Mouse (Mus musculus): ENCODE results near the gene Eif2b5.
"Not testable (repeated sequence)": the region's sequence is repeated elsewhere in the genome, so short reads cannot be mapped to it uniquely, and the experiment has no call there.

The Eif2b5 gene

DNA sequence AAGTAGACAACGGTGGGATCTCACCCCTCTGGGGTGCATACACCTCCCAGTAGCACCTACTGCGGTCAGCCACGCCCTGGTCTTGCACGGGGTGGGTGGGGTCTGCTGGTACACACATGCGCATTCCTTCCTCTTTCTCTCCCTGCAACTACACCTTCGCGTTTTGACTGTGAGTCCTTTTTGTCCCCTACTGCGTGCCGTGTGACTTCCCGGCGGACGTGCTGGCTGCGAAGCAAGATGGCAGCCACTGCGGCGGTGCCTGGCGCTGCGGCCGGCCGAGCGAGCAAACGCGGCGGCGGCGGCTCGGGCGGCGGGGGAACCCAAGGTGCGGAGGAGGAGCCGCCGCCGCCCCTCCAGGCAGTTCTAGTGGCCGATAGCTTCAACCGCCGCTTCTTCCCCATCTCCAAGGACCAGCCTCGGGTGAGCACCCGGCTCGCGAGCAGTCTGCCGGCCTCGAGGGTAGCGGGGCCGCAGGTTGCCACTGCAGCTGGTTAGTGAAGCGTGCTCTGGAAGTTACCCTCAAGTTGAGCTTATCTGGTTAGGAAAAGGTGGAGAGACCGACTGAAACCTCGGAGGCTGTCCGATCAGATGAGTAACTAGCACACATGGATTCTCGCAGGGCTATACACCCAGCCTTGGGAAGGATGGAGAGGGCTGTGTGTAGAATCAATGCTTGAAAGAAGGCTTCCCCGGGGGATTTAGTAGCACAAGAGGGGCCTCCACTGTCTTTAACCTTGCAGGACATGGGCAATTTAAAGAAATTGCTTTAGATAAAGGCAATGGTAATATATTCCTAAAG is at the start of gene Eif2b5:
Eif2b5 (plus strand) TSS at position 141 of the 799 bp plus-strand sequence.
- DNase-seq (ENCODE audit: low read depth) = peak; percentile 93

DNA sequence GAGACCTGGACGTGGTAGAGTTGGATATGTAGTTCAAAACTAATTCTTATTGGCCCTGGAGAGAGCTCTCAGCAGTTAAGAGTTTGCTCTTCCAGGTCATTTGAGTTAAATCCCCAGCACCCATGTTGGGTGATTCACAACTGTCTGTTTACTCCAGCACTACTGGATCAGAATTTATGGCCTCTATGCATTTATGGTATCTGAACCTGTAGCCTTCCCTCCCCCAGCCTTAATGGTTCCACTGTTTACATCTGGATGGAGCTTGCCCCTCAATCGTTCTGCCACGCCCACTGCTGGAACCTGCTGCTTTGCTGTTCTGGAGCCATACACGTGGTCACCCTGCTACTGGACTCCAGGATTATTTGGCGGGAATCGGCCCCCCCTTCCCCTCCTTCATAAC is 46.8 kb upstream of the Eif2b5 start:
- DNase-seq (ENCODE audit: low read depth) = no peak

DNA sequence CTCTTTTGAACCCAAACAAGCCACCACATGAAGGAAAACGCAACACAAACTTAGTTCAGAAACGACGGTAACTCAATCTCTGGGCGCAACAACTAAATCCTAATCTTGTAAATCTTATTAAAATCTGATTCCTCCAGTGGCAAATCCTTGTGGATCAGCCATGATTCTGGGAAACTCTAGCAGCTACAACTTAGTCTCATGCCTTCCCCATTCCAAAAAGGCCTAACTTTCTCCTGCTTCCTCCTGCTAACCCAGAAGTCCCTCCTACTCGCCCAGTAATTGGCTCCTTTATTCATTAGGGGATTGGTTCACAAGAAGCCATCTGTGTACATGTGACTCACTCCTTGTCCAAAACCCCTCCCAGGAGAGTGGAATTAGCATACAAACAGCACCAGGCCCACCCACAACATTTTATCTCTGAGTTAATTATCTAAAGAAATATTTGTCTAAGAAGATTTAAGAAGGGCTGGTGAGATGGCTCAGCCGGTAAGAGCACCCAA is 44.4 kb upstream of the Eif2b5 start:
- DNase-seq (ENCODE audit: low read depth) = no peak

DNA sequence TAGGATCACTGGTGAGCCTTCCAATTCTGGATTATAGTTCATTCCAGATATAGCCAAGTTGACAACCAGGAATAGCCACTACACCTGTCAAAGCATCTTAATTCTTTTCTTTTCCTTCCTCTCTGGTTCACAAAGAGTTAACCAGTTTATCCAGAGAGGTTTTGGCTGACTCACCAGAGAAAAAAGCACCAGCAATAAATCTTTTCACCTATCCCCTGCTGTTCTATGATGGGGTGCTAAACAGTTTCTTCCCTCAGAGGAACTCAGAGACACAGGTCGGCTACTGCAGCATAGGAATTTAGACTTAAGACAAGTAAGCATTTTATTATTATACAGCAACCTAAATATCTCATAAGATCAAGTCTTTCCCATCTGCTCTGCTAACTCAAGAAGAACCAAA is 42.5 kb upstream of the Eif2b5 start:
- no peak for DNase-seq (ENCODE audit: low read depth)

DNA sequence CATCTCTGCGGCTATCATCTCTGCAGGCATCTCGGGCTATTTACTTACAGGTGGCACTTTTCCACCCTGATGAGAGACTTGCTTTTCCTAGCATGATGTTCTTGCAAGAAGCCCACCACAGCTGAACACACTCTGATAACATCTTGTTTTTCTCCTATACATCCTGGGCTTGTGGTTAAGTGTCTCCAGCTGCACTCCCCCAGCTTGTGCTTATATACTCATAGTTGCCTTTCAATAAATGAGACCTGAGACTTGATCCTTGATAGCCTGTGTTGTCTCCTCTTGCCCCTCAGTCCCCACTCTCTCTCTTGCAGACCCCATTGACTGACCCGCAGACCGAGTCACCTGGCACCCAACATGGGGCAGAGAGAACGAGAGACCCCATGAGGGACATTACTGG is 39.9 kb upstream of the Eif2b5 start:
- not testable (repeated sequence) for DNase-seq (ENCODE audit: low read depth)

DNA sequence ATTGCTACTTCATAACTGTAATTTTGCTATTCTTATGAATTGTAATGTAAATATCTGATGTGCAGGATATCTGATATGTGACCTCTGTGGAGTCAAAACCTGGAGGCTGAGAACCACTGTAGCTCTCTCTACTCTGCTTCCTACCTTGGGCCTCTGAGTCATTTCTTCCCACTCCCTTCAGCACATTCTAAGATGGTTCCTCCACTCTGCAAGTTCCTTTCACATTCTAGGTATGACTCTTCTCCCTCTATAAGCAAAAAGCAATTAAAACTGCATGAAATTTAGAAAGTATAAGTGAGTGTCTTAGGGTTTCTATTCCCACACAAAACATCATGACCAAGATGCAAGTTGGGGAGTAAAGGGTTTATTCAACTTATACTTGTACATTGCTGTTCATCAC is 33.9 kb upstream of the Eif2b5 start:
- peak; percentile 11 for DNase-seq (ENCODE audit: low read depth)

DNA sequence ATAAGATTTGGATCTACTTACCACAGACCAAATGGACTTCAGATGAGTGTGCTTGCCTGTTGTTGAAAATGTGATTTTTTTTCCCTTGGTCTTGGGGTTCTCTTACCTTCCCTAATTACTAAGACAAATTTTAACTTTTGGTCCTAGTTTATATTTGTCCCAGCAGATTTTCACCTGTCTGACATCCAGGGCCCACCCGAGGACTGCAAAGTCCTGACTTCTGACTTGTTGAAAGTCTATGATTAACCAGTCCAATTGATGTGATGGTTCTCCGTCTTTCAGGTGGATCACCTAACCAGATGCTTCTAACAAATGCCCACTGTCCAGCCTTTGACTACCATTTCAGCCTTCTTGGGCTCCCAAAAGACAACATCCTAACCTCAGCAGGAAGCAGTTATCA is 27.6 kb upstream of the Eif2b5 start:
- no peak for DNase-seq (ENCODE audit: low read depth)

DNA sequence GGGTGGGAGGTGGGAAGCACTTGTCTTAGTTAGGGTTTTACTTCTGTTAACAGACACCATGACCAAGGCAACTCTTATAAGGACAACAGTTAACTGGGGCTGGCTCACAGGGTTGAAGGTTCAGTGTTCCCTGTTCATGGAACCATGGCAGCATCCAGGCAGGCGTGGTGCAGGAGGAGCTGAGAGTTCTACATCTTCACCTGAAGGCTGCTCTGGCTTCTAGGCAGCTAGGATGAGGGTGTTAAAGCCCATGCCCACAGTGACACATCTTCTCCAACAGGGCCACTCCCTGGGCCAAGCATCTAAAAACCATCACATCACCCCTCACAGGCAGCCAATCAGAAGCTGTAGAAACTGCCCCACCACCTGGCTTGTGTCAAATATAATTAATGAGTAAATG is 26.9 kb upstream of the Eif2b5 start:
- no peak for DNase-seq (ENCODE audit: low read depth)

DNA sequence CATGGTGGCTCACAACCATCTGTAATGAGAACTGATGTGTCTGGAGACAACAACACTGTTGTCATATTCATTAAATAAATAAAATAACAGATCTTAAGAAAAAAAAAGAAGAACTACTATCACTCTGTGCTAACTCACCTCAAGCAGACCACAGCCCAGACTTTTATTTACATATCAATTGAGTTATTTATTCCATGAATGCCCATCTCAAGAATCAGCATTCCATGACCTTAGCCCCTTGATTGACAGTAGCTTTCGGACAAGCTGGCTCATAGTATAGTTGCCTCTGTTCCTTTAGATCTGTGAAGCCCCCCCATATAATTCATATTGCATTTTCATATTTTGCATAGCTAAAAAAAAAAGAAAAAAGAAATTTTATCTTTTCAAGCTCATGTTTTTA is 24.9 kb upstream of the Eif2b5 start:
- DNase-seq (ENCODE audit: low read depth) = no peak

DNA sequence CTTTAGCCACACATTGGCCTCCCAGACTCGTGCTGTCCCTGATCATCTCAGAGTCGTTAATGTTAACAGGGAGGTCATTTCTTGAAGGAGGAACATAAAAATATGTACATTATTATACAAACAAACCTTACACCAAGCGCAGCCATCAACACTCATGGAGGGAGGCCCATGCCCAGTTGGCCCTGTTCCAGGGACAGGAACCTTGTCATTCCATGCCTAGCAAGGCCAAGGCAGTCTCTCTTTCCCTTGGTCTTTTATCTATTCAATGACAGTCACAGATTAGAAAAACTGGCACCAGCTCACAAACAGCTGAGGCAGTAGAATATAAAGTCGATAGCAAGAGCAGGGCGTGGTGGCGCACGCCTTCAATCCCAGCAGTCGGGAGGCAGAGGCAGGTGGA is 24.4 kb upstream of the Eif2b5 start:
- no peak for DNase-seq (ENCODE audit: low read depth)

DNA sequence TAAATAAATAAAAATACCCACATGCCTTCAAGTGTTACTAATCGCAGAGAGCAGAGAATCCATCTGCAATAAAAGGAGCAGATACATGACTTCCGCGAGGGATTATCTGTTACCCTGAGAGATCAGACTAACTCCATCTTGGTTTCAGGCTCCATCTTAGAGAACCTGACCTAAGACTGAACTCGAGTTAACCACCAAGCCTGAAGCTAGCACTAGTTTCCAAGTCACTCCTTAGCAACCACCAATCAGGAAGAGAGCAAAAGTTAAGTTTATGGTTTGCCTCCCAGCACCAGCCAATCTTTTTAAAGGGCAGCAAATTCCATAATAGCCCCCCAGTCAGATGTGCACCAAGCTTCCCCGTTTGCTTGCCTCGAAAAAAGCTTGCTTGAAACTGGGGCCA is 23.8 kb upstream of the Eif2b5 start:
- no peak for DNase-seq (ENCODE audit: low read depth)

DNA sequence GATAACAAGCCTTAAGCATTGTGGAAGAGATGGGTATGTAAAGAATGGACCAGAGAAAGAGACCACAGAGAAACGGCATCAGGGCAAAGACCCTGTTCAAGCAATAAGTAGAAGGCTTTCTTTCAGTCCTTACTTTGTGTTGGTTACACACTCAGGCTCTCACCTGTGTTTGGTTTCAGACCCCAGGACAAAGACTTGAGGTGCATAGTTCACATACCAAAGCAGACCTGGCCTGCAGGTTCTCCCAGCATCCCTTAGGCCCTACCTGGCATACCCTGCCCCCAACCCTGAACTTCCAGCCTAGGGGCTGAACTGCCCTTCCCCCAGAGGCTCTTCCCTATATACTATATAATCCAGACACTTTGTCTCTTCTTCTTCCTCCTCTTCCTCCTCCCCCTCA is 23.3 kb upstream of the Eif2b5 start:
- DNase-seq (ENCODE audit: low read depth) = no peak

DNA sequence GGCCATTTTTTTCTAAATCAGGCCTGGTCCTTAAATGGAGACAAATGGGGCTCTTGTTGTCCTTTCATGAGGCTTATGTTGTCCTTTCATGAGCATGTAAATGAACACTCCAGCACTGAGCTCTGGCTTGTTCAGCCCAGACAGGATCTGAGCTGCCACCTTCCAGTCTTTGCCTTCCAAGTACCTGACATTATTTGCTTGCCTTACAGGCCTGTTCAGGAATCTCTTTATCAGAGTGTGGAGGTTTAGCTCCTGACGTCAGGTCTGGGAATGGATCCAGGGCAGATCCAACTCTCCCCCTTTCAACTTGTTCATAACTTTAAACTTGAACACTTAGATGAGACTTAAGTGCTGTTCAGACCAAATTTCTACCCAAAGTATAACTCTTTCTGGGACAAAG is 21.8 kb upstream of the Eif2b5 start:
- no peak for DNase-seq (ENCODE audit: low read depth)

DNA sequence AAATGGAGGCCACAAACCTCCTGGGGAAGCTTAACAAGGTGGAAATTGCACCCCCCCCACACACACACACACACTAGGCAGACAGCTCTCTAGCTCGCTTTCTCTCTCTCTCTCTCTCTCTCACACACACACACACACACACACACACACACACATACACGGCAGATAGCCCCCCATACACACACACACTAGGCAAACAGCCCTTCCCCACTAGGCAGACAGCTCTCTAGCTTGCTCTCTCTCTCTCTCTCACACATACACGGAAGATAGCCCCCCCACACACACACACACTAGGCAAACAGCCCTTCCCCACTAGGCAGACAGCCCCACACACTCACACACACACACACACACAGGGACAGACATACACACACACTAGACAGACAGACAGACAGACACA is 21.3 kb upstream of the Eif2b5 start:
- no peak for DNase-seq (ENCODE audit: low read depth)

DNA sequence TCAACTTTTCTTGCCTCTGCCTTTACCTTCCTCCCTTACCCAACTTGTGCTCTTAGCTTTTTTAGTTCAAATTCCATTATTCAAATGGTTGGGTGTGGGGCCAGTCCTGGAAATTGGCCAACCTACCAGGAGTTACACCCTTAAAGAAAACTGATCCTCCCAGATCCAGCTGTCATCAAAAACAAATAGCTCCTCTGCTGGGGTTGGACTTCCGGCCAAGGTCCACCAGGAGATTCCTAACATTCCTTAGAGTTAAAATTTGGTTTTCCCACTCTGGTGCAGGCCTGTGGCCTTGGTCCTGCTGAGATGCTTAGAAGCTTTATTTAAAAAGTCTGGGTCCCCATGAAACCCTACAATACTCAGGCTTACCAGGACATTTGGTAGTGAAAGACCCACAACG is 20.1 kb upstream of the Eif2b5 start:
- DNase-seq (ENCODE audit: low read depth) = no peak

DNA sequence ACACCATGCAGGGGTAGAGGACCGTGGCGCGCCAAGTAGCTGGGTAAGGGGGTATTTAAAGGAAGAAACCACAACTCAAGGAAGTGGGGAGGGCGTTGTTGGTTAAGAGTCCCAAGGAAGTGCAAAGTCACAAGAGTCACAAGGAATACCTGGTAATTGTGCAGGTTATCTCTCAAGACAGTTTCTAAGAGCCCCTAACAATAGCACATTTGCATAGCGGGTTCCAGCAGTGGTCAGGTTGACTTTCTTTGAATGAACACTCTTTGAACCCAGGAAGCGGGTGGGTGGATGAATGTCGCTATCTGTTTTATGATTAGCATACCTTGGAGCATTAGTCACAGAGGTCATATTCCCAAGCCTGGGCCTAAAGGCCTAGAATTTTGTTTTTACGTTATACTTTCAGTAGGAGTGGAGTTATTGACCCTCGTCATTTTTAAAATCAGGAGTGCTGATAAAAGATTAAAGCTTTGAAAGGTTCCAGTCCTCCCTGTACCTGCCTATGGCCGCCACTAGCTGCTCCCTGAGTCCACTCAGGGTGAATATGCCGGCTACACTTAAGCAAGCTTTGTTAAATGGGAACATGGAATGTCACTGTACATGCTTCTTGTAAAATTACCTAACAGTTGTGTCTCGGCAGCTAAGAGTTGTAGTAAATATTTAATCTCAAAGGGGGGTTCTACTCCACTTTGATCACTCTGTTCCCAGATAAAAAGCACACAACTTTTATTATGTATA is 19.4 kb upstream of the Eif2b5 start:
- not testable (repeated sequence) for DNase-seq (ENCODE audit: low read depth)

DNA sequence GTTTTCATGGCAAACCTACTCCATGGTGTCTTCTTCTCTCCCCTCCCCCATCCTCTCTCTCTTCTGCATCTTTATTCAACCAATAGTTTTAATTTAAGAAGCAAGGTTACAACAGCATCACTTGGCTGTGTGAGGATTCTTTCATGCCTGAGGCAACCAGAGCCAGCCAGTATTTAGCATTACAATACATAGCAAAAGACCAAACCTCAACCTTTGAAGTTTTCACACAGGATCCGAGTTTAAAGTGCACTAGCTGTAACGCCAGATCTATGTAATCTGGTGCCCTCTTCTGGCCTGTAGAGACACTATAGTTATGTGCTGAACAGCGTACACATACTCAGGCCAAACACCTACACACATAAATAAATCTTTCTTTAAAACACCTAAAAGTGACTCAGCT is 18.5 kb upstream of the Eif2b5 start:
- peak; percentile 40 for DNase-seq (ENCODE audit: low read depth)

DNA sequence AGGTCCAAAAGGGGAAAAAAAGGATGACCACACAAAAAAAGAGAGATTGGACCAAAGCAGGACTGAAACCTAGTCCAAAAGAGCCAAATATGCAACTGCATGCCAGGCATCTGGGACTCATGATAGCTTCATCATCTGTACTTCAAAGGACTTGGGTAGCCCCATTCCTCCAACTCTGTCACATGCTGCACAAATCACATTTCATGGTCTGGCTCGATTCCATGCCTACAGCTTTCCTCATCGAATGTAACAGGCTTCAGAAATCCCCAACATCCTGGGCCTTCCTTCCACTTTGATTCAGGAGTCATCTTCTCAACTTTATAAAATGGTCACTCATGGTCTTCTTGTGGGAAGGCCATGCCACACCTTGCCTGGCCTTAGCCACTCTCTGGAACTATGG is 16.9 kb upstream of the Eif2b5 start:
- no peak for DNase-seq (ENCODE audit: low read depth)

DNA sequence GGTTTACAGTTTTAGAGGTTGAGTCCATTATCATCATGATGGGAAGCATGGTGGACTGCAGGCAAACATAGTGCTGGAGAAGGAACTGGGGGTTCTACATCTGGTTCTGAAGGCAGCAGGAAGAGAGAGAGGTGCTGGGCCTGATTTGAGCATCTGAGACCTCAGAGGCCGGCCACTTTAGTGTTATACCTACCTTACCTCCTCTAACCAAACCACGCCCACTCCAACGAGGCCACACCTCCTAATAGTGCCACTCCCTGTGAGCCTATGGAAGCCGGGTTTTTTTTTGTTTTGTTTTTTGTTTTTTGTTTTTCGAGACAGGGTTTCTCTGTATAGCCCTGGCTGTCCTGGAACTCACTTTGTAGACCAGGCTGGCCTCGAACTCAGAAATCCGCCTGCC is 14.9 kb upstream of the Eif2b5 start:
- DNase-seq (ENCODE audit: low read depth) = not testable (repeated sequence)

DNA sequence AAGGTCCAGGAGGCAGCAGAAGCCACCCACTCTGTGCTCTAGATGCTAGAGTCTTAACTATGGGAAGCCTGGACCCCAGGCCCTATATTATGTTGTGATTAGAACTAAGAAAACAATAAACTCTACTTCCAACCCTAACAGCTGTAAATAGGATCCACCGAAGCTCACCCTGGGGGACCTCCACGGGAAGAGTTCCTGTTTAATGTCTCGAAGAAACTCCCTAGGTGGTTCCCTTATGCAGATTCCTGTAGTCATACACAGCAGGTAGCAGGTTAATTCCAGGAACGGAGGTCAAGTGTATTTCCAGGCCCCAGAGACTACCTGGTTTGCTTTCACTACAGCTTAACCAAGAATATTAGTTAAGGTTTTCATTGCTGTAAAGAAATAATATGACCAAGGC is 13.6 kb upstream of the Eif2b5 start:
- no peak for DNase-seq (ENCODE audit: low read depth)

DNA sequence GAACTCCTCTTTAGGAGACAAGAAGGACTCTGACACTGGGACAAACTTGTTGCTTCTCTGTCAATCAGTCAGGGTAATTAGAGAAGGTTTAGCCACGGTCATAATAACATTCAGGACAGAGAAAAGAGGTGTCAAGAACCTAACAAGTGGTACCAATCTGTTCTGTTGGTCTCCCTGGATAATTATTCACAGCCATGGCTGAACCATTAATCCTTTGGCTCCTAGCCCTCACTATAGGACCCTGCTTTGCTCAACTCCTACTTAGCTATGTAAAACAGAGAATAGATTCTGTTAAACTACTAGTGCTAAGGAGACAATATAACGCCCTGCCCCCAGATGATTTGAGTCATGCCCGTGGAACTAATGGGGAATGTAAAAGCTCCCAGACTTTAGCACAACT is 12.6 kb upstream of the Eif2b5 start:
- DNase-seq (ENCODE audit: low read depth) = no peak

DNA sequence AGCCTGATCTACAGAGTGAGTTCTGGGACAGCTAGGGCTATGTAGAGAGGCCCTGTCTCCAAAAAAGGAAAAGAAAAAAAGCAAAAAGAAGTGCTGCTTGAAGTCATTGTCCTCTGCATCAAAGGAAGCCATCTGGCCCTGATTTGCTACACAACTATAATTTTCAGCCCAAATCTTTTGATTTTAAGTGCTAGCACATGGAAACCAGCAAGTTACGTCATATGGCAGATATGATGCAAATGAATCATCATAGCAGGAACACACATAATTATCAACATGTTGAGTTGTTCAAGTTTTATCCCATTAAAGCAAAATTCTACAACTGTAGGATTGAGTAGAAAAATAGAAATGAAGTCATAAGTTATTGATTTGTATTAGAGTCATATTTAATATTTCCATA is 10.5 kb upstream of the Eif2b5 start:
- no peak for DNase-seq (ENCODE audit: low read depth)

DNA sequence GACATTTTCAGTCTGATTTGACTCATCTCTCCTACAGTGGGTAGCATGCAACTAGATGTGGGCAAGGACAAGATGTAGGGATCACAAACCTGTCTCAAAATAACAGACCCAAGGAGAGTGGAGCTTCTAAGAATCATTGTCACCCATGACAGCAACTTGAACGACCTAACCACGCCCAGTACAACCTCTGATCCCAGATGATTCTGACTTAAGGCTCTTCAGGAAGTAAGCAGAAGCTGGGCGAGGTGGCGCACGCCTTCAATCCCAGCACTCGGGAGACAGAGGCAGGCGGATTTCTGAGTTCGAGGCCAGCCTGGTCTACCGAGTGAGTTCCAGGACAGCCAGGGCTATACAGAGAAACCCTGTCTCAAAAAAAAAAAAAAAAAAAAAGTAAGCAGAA is 9.9 kb upstream of the Eif2b5 start:
- not testable (repeated sequence) for DNase-seq (ENCODE audit: low read depth)

DNA sequence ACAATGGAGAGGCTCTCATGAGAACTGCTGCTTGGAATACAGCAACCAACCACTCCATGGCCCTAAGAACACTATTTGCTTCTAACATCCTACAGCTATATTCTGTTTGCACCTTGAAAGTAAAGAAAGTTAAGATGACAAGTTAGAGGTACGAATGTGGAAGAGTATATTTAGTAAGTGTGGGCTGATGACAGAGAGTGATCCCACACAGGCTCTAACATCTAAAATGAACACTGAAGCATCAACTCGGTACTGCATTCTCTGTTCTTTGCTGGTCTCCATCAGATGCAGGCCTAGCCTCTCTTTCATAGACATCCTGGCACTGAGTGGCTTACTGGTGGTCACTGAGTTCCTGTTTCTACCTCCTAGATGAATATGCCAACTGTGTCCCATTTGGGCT is 9.4 kb upstream of the Eif2b5 start:
- no peak for DNase-seq (ENCODE audit: low read depth)

Measured in induced T-regulatory cell, adult 2 months (primary cell).